Mouse (Mus musculus) ES-Bruce4 (cell line): ENCODE data around the gene Chrnb1.

Experiments used
- CTCF ChIP-seq: IDR thresholded peaks from one replicate; pipeline ENCODE4 v1.8.1; 2011; ENCODE audit warnings: low read depth, low read length
- EP300 ChIP-seq: IDR thresholded peaks from 2 replicates; pipeline ENCODE4 v1.6.1; 2011; ENCODE audit warnings: low read depth, low read length; ENCODE audit not compliant: insufficient read depth
- POLR2A ChIP-seq: IDR thresholded peaks from one replicate; pipeline ENCODE4 v1.8.1; 2011; ENCODE audit warnings: low read length; ENCODE audit not compliant: insufficient read depth

DNA sequence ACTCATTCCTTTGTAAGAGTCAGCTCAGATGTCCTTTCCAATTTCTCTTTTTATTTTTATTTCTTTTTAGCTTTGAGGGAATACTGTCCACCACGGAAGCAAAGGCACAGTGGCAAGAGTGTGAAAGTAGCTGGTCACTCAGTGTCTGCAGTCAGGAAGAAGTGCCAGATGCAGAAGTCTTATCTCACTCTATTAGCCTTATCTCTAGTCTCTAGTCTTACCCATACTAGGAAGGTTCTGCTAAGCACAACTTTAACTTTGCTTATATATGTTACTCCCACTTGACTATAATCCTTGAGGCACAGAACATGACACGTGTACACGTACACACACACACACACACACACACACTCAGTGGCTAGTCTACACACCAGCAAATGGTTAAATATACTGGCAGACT is 44.1 kb downstream of the Chrnb1 start:
- TF ChIP-seq CTCF = no peak
- no peak for TF ChIP-seq POLR2A
- no peak for TF ChIP-seq EP300
